Mouse (Mus musculus) heart, postnatal 10 days (tissue): ENCODE measurements around the gene Wnk2. TPM values are rescaled to one million over a fixed set of nuclear protein-coding genes. Genes with fewer than 3 reads are reported as not detected.
"Not testable (repeated sequence)": the region's sequence is repeated elsewhere in the genome, so short reads cannot be mapped to it uniquely, and the experiment has no call there.

Experiments used
- DNase-seq, 2 experiments: peaks; one replicate each; pipeline ENCODE4 v3.0.0; 2021
- intact Hi-C: fragments of 180-260 bp; cut with DNase I; formaldehyde crosslinking; loops from one replicate; pipeline ENCODE4 v1.15.1; 2025
- total RNA-seq, 2 experiments: library from RNA; stranded (reverse); gene quantifications; 2 replicates each; pipeline ENCODE4 v1.2.3; 2021

Gene Wnk2
- total RNA-seq, 2 experiments from 2014 or later, result 26.9 to 27.6 TPM

- no peak for DNase-seq
- intact Hi-C loops, result loop anchor here (5.0 kb wide), 1 partner anchor 91 kb away; the partner anchor contains the start of gene Wnk2
These were observed 91.5 kb downstream of the Wnk2 start for GRCm38 (mm10) chr13:49056304-49056703.

- DNase-seq, result not testable (repeated sequence)
- intact Hi-C loops, result loop anchor here (5.0 kb wide), 1 partner anchor 93 kb away; the partner anchor contains the start of gene Wnk2
These were observed 93.1 kb downstream of the Wnk2 start for GRCm38 (mm10) chr13:49054753-49055152.

GRCm38 (mm10) chr13:49053333-49053732 lies 94.5 kb downstream of the Wnk2 start:
- intact Hi-C loops, result no loop called here
- no peak for DNase-seq

- intact Hi-C loops, result no loop called here
- peak; percentile 26 to 28 for DNase-seq
These were observed 95.3 kb downstream of the Wnk2 start for GRCm38 (mm10) chr13:49052512-49052911.

- DNase-seq, result no peak
- intact Hi-C loops, result no loop called here
These were observed 100.4 kb downstream of the Wnk2 start for GRCm38 (mm10) chr13:49047393-49047792.

- intact Hi-C loops, result no loop called here
These were observed 103.7 kb downstream of the Wnk2 start for GRCm38 (mm10) chr13:49044145-49044561.

GRCm38 (mm10) chr13:49042371-49042770 lies 105.4 kb downstream of the Wnk2 start:
- intact Hi-C loops, result no loop called here
- no peak for DNase-seq

More at GRCm38 (mm10) chr13:49044145-49044561, 103.7 kb downstream of the Wnk2 start:
- no peak for DNase-seq

GRCm38 (mm10) chr13:49036928-49037574 lies 110.8 kb downstream of the Wnk2 start:
- DNase-seq, result no peak

GRCm38 (mm10) chr13:49036436-49036835 lies 111.4 kb downstream of the Wnk2 start:
- DNase-seq, result no peak
- intact Hi-C loops, result no loop called here

More at GRCm38 (mm10) chr13:49036928-49037574, 110.8 kb downstream of the Wnk2 start:
- intact Hi-C loops, result no loop called here

GRCm38 (mm10) chr13:49031029-49031428 lies 116.8 kb downstream of the Wnk2 start:
- DNase-seq, result no peak
- intact Hi-C loops, result no loop called here

- no peak for DNase-seq
- intact Hi-C loops, result no loop called here
These were observed 118.9 kb downstream of the Wnk2 start for GRCm38 (mm10) chr13:49028757-49029539.

GRCm38 (mm10) chr13:49027057-49027456 lies 120.8 kb downstream of the Wnk2 start:
- intact Hi-C loops, result no loop called here
- no peak for DNase-seq

GRCm38 (mm10) chr13:49025521-49025920 lies 122.3 kb downstream of the Wnk2 start:
- DNase-seq, result no peak
- intact Hi-C loops, result no loop called here

GRCm38 (mm10) chr13:49024763-49025162 lies 123.1 kb downstream of the Wnk2 start:
- intact Hi-C loops, result no loop called here
- DNase-seq, result no peak

- intact Hi-C loops, result no loop called here
- DNase-seq, result peak in 1 of 2 experiments; percentile 47
These were observed 126.1 kb downstream of the Wnk2 start for GRCm38 (mm10) chr13:49021693-49022092.

- peak; percentile 34 to 36 for DNase-seq
- intact Hi-C loops, result no loop called here
These were observed 127.7 kb downstream of the Wnk2 start for GRCm38 (mm10) chr13:49020152-49020551.

GRCm38 (mm10) chr13:49017375-49017774 lies 130.4 kb downstream of the Wnk2 start:
- DNase-seq, result no peak
- intact Hi-C loops, result no loop called here

- DNase-seq, result peak; percentile 66
- intact Hi-C loops, result no loop called here
These were observed 131.5 kb downstream of the Wnk2 start for GRCm38 (mm10) chr13:49016311-49016761.

- intact Hi-C loops, result no loop called here
- DNase-seq, result peak in 1 of 2 experiments; percentile 33
These were observed 132.2 kb downstream of the Wnk2 start for GRCm38 (mm10) chr13:49015366-49016306.

GRCm38 (mm10) chr13:49013206-49013794 lies 134.5 kb downstream of the Wnk2 start:
- intact Hi-C loops, result no loop called here
- no peak for DNase-seq
